Mouse (Mus musculus): ENCODE data around the gene Ccdc155.
A peak's percentile ranks its signal among the peaks of the same experiment; 100 is the strongest.
"Not testable (repeated sequence)": the region's sequence is repeated elsewhere in the genome, so short reads cannot be mapped to it uniquely, and the experiment has no call there.

Ccdc155 gene

DNA sequence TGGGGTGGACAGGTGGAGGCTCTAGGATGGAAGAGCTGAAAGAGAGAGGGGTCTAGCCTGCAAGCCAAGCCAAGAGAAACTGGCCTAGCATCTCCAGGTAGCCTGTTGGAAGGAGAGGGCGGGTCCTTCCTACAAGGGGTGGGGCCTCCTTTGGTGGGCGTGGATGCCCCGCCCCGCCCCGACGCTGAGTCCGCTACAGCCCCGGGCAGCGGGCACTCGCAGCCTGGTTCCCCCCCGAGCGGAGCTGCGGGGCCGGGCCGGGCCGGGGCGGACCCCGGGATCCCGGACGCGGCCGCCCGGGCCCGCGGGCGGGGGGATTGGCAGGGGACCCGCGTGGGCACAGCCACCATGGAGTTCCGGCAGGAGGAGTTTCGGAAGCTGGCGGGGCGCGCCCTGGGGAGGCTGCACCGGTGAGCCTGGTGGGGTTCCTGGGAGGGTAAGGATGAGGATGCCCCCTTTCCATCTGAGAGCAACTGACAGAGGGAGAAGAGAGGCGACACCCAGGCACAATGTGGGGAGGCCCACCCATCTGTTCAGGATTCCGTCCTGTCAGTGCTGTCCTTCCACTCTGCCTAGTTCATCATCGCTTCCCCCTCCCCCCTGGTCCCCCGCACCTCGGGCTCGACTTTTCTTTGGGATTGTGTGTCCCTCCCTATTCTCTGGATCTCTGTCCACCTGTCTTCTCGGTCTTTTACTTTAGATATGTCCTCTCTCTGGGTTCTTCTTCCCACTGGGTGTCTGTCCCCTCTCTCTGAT, 40.8 kb downstream of the Ccdc155 start, which contains the start of gene Slc17a7:
Gene Slc17a7 (plus strand): TSS at position 215 of the 756 bp plus-strand sequence.
- no peak for DNase-seq (ENCODE audit: low read depth, low spot score)

DNA sequence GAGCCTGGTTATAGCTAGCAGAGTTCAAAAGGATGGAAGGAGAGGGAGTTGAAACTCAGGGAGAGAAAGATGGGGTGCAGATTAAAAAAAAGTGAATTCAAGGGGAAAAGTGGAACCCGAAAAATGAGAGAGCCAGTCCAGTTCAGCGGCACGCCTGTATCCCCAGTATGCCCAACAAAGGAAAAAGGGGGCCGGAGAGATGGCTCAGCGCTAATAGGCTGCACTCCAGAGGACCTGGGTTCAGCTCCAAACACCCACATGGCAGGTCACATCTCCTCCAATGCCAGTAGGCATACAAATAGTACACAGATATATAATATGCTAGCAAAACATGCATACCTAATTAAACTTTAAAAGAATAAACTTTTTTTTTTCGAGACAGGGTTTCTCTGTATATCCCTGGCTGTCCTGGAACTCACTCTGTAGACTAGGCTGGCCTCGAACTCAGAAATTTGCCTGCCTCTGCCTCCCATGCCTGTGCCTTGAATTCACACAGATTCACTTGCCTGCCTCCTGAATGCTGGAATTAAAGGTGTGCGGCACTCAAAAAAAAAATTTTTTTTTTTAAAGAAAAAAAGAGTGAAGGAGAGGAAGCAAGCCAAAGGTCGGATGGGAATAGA, 41.6 kb downstream of the Ccdc155 start:
- DNase-seq (ENCODE audit: low read depth, low spot score): no peak

DNA sequence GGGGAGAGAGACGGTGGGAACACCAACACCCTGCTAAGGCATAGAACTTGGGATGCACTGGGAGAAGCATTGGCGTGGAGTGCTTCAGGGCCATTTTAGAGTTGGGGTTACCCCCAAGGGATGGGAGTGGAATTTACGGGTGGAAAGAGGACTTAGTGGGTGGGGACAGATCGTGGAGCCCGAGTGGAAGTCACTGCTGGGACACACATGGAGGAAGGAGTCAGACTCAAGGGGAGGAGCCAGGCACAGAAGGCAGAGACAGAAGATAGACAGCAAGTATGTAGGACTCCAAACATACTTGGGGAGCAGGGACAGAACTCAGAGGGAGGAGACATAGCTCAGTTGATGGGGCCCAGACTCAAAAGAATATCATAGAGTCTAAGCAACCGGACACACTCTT, 42.1 kb downstream of the Ccdc155 start:
- no peak for DNase-seq (ENCODE audit: low read depth, low spot score)

DNA sequence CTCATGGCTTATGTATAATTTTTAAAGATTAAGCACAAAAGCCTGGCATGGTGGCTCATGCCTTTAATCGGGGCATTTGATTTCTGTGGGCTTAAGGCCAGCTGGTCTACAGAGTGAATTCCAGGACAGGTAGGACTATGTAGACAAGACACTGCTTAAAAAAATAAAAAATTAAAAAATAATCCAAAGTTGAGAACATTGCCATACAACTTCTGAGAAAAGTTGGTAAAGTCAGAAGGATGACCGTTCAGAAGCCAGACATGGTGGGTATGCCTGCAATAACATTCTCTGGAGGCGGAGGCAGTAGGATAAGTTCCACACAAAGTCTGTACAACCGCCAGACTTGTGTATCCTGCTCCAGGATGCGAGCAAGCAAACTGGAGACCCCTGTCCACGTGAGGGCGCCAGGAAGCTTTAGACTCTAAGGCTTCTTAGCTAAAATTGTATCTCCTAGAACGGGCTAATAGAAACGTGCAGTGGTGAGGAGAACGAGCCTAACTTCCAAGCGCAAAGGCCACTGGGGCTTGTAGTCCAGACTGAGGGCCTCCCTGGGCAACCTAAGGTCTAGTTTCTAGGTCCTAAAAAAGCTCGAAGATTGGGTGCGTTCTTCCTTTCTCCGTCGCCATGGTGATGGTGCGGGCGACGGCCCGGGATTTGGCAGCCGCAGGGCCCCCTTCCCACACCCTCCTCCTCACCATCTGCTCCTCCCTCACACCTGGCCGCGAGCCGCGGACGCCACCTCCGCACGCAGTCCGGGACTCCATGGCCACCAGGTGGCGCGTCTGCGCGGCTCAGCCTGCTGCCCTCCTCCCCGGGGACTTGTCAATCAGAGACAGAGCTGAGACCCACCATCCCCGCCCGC, 42.8 kb downstream of the Ccdc155 start:
- DNase-seq (ENCODE audit: low read depth, low spot score): peak; percentile 75

DNA sequence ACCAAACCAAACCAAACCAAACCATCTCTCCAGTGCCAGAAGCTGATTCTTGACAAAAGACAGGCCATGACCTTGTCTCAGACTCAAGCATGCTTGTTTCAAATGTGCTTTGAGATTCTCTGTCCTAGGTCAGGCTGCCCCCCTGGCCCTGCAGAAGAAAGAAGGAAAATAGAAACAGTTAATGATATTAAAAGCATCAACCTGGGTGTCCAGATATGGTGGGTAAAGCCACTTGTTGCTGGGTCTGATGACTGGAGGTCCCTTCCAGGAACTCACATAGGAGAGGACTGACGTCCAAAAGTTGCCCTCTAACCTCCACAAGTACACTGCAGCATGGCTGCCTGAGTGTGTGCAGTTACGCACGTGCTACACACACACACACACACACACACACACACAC, 43.8 kb downstream of the Ccdc155 start:
- DNase-seq (ENCODE audit: low read depth, low spot score): no peak

DNA sequence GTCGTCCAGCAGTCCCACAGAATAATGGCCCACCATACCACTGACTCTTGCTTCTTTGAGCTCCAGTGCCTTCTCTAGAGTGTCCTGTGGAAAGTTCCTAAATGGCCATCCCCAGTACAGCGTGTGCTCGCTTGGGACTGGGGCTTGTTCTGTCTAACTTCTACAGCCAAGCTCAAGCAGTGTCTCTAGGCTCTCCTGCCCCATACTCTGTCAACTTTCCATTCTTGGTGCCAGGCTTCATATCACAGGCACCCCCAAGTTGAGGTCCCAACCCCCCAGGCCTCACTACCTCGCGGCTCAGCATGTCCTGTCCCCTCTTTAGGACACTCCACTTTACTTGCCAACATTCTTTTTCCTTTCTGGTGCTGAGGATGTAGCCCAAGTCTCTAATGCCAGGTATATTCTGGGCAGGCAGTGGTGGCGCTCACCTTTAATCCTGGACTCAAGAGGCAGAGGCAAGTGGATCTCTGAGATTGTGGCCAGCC, 44.3 kb downstream of the Ccdc155 start:
- DNase-seq (ENCODE audit: low read depth, low spot score): no peak

DNA sequence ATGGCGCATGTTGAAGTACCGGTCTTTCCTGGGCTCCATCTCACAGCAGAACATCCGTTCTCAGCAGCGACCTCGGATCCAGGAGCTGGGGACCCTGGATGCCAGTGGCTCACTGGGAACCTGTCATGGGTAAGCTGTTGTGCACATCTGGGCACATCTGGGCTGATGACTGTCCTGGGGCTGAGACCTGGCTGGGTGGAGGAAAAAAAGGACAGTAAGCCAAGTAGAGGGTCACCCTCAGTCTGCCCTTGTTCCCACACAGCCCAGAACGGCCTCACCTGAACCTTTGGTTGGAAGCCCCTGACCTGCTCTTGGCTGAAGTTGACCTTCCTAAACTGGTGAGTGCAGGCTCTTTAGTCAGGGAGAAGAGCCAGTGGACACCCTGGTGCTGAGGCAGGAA, 45.7 kb downstream of the Ccdc155 start:
- no peak for DNase-seq (ENCODE audit: low read depth, low spot score)

DNA sequence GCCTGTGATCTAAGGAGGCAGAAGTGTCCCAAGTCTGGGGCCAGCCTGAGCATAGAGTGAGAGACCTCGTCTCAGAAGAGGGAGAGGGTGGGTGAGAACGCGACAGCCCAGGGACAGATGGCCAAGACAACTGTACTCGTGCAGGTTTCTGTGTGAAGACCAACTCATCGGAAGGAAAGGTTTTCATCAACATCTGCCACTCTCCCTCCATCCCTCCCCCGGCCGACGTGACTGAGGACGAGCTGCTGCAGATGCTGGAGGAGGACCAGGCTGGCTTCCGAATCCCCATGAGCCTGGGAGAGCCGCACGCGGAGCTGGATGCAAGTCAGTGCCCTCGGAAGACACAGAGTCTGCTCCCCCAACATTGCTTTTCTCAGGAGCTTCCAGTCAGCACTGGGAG, 47.2 kb downstream of the Ccdc155 start:
- no peak for DNase-seq (ENCODE audit: low read depth, low spot score)

DNA sequence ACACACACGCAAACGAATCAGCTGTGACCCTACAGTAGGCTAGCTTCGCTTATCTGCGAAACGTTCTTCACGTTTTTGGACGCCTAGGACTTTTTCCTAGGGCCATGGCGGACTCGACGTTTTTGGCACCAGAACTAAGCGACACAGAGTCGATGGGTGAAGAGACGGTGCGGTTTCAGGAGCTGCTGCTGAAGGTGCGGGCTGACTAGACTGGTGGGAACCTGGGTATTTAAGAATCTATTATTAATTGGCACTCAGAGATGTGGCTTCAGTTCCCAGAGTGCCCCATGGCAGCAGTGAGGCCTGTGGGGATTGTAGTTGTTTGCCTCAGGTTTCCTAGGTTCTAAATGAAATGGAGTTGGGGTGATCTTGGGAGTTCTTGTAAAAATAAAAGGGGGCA, 48.5 kb downstream of the Ccdc155 start:
- no peak for DNase-seq (ENCODE audit: low read depth, low spot score)

DNA sequence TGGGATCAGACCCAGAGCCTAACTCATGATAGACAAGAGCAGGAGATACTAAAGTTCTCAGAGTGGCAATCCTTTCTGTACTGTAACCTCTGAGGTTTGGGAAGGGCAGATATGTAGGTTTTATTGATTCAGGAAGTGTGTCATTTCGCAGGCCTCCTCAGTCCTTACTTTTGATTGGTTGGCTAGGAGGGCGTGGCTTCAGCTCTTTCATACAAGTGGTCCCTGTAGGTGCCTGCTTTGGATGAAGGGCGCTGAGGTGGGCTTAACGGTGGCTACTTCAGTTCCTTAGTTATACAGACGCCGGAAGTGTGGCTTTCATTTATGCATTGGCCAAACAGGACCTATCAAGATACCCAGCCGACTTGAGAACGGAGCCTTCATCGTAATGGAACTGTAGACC, 49.1 kb downstream of the Ccdc155 start:
- DNase-seq (ENCODE audit: low read depth, low spot score): no peak

DNA sequence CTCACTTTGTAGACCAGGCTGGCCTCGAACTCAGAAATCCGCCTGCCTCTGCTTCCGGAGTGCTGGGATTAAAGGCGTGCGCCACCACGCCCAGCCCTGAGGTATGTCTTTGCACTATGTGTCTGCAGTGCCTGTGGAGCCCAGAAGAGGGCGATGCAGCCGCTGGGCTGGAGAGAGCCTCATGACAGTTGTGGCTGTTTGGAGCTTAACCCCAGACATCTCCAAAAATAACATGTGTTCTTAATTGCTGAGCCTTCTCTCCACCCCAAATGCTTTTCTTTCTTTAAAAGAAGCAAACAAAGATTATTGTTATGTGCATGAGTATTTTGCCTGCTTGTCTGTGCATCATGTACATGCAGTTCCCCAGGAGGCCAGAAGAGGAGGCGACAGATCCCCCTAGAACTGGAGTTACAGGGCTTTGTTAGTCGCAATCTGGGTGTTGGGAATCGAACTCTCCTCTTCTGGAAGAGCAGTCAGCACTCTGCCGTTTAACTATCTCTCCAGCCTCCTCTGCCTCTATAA, 49.6 kb downstream of the Ccdc155 start:
- DNase-seq (ENCODE audit: low read depth, low spot score): no peak

DNA sequence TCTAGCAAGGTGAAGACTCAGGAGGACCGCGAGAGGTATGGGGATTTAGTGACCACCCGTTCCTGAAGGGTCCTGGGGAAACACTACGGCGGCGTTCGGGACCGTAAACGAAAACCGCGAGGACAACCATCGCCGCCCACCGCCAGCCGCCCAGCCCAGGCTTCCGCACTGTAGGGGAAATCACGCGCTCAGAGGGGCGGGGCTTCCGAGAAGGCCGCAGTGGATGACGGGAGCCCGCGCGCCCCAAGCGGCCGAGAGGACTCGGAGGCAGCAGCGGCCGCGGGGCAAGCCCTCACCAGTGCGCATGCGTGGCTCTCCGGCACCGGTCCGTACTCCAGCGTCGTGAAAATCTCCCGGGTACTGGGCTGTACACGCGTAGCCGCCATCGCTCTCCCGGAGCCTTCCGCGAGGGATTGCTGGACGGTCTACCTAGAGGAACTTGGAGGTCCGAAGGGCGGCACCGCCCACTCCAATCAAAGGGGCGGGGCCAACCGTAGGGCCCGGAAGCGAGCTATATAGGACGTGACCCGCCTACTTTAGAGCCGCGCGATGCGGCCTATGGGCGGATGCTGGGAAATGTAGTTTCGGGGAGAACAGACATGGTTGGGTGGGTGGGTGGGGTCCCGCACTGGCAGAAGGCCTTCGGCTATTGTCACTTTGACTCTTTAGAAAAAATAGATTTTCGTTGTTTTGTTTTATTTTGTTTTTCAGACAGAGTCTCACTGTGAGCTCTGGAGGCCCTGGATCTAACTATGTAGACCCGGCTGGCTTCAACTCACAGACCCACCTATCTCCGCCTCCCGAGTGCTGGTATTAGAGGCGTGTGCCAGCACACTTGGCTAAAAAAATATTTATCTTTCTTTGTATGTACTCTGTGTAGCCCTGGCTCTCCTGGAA, 50.3 kb downstream of the Ccdc155 start, which contains the start of the genes Pih1d1 and Aldh16a1:
Gene Pih1d1 (plus strand): TSS at position 208 of the 897 bp plus-strand sequence.
Gene Aldh16a1 (minus strand): TSS at position 489 of the 897 bp plus-strand sequence.
- peak; percentile 92 for DNase-seq (ENCODE audit: low read depth, low spot score)

DNA sequence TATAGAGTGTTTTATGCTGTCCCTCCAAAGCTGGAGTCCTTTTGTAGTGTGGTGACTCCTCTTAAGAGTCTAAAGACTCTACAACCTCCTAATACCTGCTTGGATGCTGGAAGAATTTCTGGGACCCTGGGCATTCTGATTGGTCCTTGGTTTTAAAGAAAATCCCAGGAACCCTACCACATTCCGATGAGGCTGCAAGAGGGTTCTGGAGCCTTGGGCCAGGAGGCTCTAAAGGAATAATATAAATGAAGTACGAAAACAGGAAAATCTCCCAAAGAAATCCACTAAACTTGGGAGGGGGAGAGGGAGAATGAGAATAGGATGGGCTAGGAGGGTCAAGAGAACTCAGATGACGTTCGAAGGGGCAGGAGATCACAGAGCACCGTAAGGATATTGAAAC, 51.1 kb downstream of the Ccdc155 start:
- DNase-seq (ENCODE audit: low read depth, low spot score): no peak

DNA sequence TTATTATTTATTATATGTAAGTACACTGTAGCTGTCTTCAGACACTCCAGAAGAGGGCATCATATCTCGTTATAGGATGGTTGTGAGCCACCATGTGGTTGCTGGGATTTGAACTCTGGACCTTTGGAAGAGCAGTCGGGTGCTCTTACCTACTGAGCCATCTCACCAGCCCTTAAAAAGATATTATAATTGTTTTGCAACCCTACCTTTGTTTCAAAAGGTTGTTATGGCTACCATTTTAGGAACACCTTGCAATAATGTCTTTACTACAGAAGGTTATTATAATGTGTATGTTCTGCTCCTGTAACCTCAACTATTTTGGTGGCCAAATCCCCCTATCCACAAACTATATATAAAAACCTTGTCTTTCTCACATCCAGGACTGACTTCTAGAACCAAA, 51.6 kb downstream of the Ccdc155 start:
- not testable (repeated sequence) for DNase-seq (ENCODE audit: low read depth, low spot score)

DNA sequence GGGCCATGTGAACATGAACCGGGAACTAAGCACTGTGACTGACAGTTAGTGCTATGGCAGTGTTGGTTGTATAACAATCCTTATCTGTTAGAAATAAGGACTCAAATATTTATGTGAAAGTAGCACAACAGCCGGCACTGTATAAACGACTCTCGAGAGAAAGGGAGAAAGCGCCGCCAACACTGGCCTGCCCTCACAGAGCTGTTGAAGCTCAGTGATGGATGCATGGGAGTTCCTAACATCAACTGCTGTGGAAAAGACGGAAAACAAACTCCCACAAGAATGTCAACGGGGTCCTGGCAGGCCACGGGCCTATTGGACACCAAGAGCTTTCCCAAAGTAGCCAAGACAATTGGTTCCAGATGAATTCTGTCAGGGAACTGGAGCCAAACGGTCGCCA, 53.4 kb downstream of the Ccdc155 start:
- DNase-seq (ENCODE audit: low read depth, low spot score): no peak

DNA sequence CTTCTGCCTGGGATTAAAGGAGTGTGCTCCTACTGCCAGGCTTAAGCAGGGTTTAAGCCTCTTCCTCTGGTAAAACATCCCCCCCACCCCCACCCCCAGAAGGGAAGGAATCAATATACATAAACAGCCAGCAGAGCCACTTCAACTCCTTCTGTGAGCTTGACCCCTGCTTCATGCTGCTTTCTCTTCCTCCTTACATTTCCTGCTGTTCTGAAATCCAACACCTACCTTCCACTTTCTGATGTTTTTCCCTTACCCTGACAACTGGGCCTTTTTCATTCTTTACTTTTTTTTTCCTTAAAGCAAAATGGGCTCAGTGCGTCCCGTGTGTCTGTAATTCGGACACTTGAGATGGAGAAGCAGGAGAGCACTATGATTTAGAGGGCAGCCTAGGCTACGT, 54.4 kb downstream of the Ccdc155 start:
- DNase-seq (ENCODE audit: low read depth, low spot score): no peak

DNA sequence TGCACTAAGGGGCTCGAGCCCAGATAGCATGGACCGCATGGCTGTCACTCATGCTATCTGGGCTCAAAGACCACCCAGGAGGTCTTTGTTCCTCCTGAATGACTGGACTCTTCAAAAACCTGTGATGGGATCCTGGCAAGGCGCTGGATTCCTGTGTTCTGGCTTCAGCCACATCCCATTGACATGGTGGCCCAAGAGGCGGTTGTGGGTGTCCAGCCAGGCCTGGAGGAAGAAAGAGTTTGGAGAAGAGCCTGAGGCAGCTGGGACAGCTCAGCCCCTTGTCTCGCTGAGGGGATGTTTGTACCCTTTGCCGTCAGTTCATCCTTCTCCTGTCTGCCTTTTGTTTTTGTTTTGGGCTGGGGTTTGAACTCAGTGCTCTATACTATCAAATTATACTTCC, 55.1 kb downstream of the Ccdc155 start:
- no peak for DNase-seq (ENCODE audit: low read depth, low spot score)

DNA sequence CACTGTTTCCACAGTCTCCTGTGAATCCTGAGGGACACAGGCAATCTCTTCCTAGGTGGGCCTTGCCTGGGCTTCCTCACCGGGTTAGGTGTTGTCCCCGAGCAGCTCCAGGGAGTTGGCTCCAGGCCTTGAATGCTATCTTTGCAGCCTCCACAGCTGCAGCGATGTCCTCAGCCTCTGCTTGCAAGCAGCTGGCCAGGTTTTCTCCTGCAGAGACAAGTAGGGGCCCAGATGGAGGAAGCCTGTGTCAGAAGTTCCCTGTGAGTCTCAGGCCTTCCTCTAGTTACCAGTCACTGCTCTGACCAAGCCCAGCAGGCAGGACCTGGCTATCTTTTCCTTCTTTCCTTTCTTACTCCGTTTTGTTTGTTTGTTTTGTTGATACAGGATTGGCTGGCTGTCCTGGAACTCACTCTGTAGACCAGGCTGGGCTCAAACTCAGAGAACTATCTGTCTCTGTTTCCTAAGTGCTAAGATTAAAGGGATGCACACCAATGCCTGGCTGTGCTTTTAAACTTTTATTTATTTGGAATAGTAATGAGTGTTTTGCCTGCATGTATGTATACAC, 56.1 kb downstream of the Ccdc155 start:
- no peak for DNase-seq (ENCODE audit: low read depth, low spot score)

DNA sequence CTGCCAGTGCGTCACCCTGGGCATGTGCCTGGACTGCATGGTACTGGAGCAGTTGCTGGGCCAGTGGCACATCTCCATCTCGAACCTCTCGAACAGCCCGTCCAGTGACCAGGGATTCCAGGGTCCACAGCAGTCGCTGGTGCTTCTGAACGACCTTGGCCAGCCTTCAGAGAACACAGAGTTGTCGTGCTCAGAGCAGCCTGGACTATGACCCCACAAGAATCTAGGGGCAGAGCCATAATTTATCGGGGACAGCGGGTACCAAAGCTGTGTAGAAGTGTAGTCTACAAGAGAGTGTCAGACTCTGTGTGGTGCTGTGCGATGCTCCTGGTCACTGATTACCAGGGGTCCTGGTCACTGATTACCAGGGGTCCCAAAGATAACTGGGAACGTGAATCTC, 56.8 kb downstream of the Ccdc155 start:
- no peak for DNase-seq (ENCODE audit: low read depth, low spot score)

DNA sequence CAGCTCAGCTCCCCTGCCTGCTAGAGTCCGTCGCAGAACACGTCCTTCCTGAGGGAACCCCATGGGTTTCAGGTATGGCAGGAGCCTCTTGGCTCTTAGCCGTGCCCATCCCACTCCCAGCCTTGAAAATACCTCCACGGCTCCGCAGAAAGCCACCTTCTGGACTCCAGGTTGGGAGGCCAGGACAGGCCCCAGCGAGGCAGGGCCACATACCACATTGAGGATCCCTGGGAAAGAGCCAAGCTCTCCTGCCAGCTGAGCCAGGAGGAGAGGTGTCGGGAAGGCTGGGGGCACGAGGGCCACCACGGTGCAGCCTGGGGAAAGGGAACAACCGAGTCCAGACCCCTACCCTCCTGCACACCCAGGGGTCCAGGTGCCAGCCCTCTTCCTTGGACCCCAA, 57.4 kb downstream of the Ccdc155 start:
- no peak for DNase-seq (ENCODE audit: low read depth, low spot score)

DNA sequence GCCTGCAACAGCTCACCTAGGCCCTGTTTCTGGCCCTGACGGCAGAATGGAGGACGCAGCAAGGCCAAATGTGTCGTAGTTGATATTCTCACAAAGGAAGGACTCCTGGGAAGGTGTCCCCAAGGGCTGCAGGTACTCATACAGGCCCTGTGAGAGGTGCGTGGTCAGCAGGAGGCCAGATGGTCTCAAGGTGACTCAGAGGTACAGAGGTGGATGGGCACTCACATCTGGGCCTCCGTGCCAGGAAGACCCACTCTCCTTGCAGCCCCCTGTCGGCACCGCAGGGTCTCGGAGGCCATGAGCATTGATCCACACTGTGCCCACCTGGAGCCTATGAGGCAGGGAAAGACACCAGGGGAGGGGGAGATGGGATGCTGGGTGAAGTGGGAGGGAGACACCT, 59.2 kb downstream of the Ccdc155 start:
- DNase-seq (ENCODE audit: low read depth, low spot score): no peak
